Mouse (Mus musculus) lung, postnatal 0 days (tissue): ENCODE measurements at regions not wholly inside any gene's neighbourhood (a gene's known extent, or its start where the extent isn't known, plus 50 kb on each side); places are given as distances from the start of the nearest gene placed in this dataset.

ENCODE experiments used
- ATAC-seq: fragments of 200-750 bp; cut with Nextera tagmentation; 2 replicates; pipeline ENCODE4 v1.8.0; 2017; ENCODE audit warnings: moderate library complexity
- DNase-seq: peaks from one replicate; pipeline ENCODE4 v3.0.0-alpha.2; 2016; ENCODE audit warnings: low spot score
- H3K27ac ChIP-seq: fragments of 300-500 bp; sonication (generic); 2 replicates; pipeline ENCODE4 v1.5.1; 2014; ENCODE audit warnings: antibody characterized with exemption, mild to moderate bottlenecking, low read length, mixed read lengths
- H3K27me3 ChIP-seq: fragments of 300-500 bp; sonication (generic); replicated peaks from 2 replicates; pipeline ENCODE4 v1.6.1; 2014; ENCODE audit warnings: low read length, mixed read lengths; ENCODE audit not compliant: insufficient read depth
- H3K36me3 ChIP-seq: fragments of 300-500 bp; sonication (generic); 2 replicates; pipeline ENCODE4 v1.6.1; 2014; ENCODE audit warnings: low read length, mixed read lengths; ENCODE audit not compliant: insufficient read depth
- H3K4me1 ChIP-seq: fragments of 300-500 bp; sonication (generic); 2 replicates; pipeline ENCODE4 v1.6.1; 2014; ENCODE audit warnings: antibody characterized with exemption, low read depth, low read length, mixed read lengths; ENCODE audit not compliant: insufficient read depth
- H3K4me2 ChIP-seq: fragments of 300-500 bp; sonication (generic); replicated peaks from 2 replicates; pipeline ENCODE4 v1.6.1; 2014; ENCODE audit warnings: low read depth, mild to moderate bottlenecking, low read length, moderate library complexity, mixed read lengths
- H3K4me3 ChIP-seq: fragments of 300-500 bp; sonication (generic); 2 replicates; pipeline ENCODE4 v1.5.1; 2014; ENCODE audit warnings: low read depth, low read length
- H3K9ac ChIP-seq: fragments of 300-500 bp; sonication (generic); replicated peaks from 2 replicates; pipeline ENCODE4 v1.6.1; 2014; ENCODE audit warnings: low read depth, mild to moderate bottlenecking
- H3K9me3 ChIP-seq: fragments of 300-500 bp; sonication (generic); 2 replicates; pipeline ENCODE4 v1.6.1; 2016; ENCODE audit warnings: low read length, mixed read lengths
- CTCF ChIP-seq: IDR thresholded peaks from 2 replicates; pipeline ENCODE4 v1.5.1; 2016; ENCODE audit warnings: antibody characterized with exemption, mild to moderate bottlenecking
- EP300 ChIP-seq: IDR thresholded peaks from 2 replicates; pipeline ENCODE4 v1.6.1; 2016; ENCODE audit warnings: antibody characterized with exemption, mild to moderate bottlenecking, control low read depth
- WGBS: fragments of 180-500 bp; shearing (Covaris S2); extraction: QIAGEN DNeasy Blood & Tissue Kit; methylation state at CpG from one replicate; pipeline ENCODE4 v1.1.7; 2014; 5-methylcytosine and 5-hydroxymethylcytosine counted together

DNA sequence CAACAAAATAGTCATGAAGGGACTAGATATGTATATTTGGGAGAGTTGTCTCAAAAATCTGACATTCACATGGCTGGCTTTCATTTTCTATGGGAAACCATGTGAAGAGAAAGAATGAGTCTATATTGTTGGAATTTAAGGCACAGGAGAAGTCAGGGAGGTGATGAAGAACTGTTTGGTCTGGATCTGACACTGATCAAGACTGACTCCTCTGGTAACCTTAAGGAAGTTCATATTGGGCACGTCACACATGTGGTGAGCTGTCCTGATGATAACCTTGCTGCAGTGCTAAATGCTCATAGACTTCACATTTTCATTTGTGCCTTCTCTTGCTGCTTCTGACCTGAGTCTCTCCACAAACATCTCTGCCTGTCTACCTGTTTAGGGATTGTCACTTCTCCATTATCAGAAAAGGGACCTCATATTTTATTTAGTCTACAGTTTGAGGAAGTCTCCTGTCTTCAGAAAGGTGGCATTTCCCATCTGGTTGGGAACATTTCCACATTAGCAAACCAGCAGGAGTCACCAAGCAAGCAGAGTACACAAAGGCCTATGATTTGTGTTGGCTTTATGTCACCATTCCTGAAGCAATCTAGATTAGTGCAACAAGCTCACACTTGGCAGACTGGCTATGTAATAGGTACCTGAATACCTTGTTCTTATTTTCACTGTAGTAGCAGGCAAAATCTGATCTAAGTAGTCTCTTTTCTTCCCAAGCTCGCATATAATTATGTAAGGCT, 76.4 kb upstream of the B430305J03Rik start:
- no peak overlapping the region for H3K4me2 ChIP-seq
- no peak overlapping the region for H3K27ac ChIP-seq
- H3K4me3 ChIP-seq = no peak overlapping the region
- DNase-seq (no peak), ATAC-seq (no peak)
- H3K9me3 ChIP-seq = no peaks in the 10 kb centered on the region
- 78% methylated on average over 2 of the region's 2 CpGs for WGBS
- TF ChIP-seq CTCF (no peak), EP300 (no peak)
- no peak overlapping the region for H3K9ac ChIP-seq
- no peaks in the 10 kb centered on the region for H3K4me1 ChIP-seq
- no peaks in the 10 kb centered on the region for H3K36me3 ChIP-seq
- no peaks in the 10 kb centered on the region for H3K27me3 ChIP-seq

DNA sequence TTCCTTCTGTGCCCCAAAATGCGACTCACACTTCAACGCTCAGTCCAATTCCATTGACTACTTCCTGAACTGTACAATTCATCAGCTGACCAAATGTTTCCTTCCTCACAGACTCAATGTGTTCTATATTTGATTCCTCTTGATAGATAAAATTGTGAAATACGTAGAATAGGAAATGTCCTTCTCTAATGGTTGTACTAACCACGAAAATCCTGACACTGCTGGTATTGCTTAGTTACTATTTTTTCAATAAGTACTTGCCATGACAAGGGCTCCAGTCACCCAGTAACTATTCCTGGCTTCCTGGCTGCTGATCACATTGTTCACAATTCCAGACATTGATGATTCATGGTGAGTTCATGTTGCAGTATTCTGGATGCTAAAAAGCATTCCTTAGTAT, 75.7 kb upstream of the B430305J03Rik start:
- Histone ChIP-seq H3K27me3 (no peaks in the 10 kb centered on the region), H3K36me3 (no peaks in the 10 kb centered on the region), H3K27ac (no peak overlapping the region), H3K9me3 (no peaks in the 10 kb centered on the region), H3K9ac (no peak overlapping the region), H3K4me3 (no peak overlapping the region), H3K4me2 (no peak overlapping the region), H3K4me1 (no peaks in the 10 kb centered on the region)
- no peak for DNase-seq
- TF ChIP-seq CTCF (no peak), EP300 (no peak)
- ATAC-seq = no peak
- 58% methylated on average over 4 of the region's 4 CpGs for WGBS

DNA sequence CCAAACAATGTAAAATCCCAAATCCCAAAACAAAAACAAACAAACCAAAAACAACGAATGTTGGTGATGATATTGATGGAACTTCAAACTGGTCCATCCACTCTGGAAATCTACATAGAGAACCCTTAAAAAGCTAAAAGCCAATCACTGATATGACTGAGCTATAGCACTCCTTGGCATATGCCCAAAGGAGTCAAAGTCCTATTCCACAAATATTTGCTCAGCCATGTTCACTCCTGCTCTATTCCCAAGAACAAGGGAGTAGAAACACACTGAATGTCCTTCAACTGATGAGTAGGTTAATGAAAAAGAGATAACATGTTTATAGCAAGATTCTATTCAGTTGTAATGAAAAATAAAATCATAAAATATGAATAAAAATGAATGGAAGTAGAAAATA, 63.0 kb upstream of the B430305J03Rik start:
- H3K4me2 ChIP-seq = no peak overlapping the region
- no peak overlapping the region for H3K9ac ChIP-seq
- no peak for DNase-seq
- no peaks in the 10 kb centered on the region for H3K9me3 ChIP-seq
- H3K36me3 ChIP-seq = no peaks in the 10 kb centered on the region
- H3K4me1 ChIP-seq = no peaks in the 10 kb centered on the region
- no peaks in the 10 kb centered on the region for H3K27me3 ChIP-seq
- TF ChIP-seq EP300 = no peak
- TF ChIP-seq CTCF = no peak
- no peak for ATAC-seq
- H3K4me3 ChIP-seq = no peak overlapping the region
- 65% methylated on average over 1 of the region's 1 CpGs for WGBS
- H3K27ac ChIP-seq = no peak overlapping the region

DNA sequence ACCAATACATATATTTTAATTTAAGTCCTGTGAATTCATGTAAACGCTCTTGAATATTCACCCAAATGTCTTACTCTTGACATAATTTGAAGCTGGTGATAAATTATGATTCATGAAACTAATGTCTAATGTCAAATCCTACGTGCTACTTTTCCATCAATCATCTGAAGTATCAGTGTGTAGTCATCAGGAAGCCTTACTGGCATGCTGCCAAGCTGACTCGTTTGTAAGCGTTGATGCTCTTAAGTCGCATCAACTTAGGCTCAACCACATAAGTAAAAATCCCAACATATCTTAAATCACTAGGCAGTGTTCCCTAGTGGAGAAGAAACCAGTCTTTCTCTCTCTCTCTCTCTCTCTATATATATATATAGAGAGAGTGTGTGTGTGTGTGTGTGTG, 58.2 kb upstream of the B430305J03Rik start:
- no peaks in the 10 kb centered on the region for H3K36me3 ChIP-seq
- no peak for DNase-seq

DNA sequence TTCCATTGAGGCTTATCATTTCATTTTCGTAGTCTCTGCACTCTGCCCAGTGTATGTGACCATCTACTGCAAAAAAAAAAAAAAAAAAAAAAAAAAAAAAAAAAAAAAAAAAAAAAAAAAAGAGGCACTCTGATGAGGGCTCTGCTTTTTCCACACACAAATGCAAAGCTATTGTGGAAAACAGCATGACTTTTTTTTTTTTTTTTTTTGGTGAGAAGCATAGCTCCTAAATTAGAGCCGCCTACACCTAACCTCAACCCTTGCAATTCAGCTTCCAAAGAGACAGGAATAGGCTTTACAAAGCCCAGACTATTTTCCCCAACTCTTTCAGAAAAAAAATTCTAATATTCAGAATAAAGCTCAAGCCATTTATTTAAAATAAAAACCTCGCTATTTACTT, 54.0 kb upstream of the B430305J03Rik start:
- ATAC-seq (no peak), DNase-seq (no peak)
- Histone ChIP-seq H3K36me3 (no peaks in the 10 kb centered on the region), H3K27me3 (no peaks in the 10 kb centered on the region), H3K4me2 (no peak overlapping the region), H3K27ac (no peak overlapping the region), H3K9me3 (no peaks in the 10 kb centered on the region), H3K4me3 (no peak overlapping the region), H3K4me1 (no peaks in the 10 kb centered on the region), H3K9ac (no peak overlapping the region)
- TF ChIP-seq EP300 = no peak
- no peak for TF ChIP-seq CTCF
- 74% methylated on average over 3 of the region's 3 CpGs for WGBS

More for the DNA sequence above, 58.2 kb upstream of the B430305J03Rik start:
- no peaks in the 10 kb centered on the region for H3K4me1 ChIP-seq
- H3K4me3 ChIP-seq = no peak overlapping the region
- 36% methylated on average over 5 of the region's 5 CpGs for WGBS
- no peak overlapping the region for H3K9ac ChIP-seq
- no peak for TF ChIP-seq CTCF
- TF ChIP-seq EP300 = no peak
- no peak for ATAC-seq
- no peaks in the 10 kb centered on the region for H3K9me3 ChIP-seq
- no peaks in the 10 kb centered on the region for H3K27me3 ChIP-seq
- H3K27ac ChIP-seq = no peak overlapping the region
- no peak overlapping the region for H3K4me2 ChIP-seq

DNA sequence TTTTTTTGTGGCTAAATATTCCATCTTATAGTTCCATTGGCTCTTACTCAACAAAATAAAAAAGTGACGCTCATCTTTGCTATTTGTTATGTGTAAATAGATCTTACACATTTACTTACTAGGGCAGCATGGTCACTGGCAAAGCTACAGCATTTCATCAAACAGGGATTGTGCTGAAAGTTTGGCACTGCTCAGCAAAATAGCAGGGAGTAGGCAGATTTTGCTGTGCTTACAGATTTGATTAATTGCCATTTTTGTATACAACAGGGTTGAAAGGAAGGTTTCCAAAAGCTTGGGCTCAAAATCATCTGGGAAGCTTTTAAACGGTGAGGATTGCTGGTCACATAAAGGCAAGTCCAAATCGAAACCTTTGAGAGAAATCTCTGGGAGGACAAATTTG, 52.3 kb upstream of the B430305J03Rik start:
- no peaks in the 10 kb centered on the region for H3K4me1 ChIP-seq
- no peak overlapping the region for H3K27ac ChIP-seq
- no peak overlapping the region for H3K9ac ChIP-seq
- H3K9me3 ChIP-seq = no peaks in the 10 kb centered on the region
- 60% methylated on average over 3 of the region's 3 CpGs for WGBS
- DNase-seq (no peak), ATAC-seq (no peak)
- no peaks in the 10 kb centered on the region for H3K27me3 ChIP-seq
- no peak overlapping the region for H3K4me2 ChIP-seq
- H3K36me3 ChIP-seq = no peaks in the 10 kb centered on the region
- no peak overlapping the region for H3K4me3 ChIP-seq
- TF ChIP-seq CTCF = no peak
- TF ChIP-seq EP300 = no peak
